Mouse (Mus musculus): ENCODE results near the gene Tesk2. TPM values are rescaled to one million over a fixed set of nuclear protein-coding genes. Genes with fewer than 3 reads are reported as not detected.
A peak's percentile ranks its signal among the peaks of the same experiment; 100 is the strongest.
"Not testable (repeated sequence)": the region's sequence is repeated elsewhere in the genome, so short reads cannot be mapped to it uniquely, and the experiment has no call there.

The Tesk2 gene
- polyA plus RNA-seq (2015; fragmentation: Nextera tagmentation; extraction: Ambion mirVana), result 7.7 and 8.3 TPM in 2 replicates

- H3K27ac ChIP-seq (replicated peaks), result peak within 1 kb of the TSS; percentile 68
- no peaks in the 10 kb centered on the region for H3K27me3 ChIP-seq
- H3K9ac ChIP-seq, result peak within 1 kb of the TSS; percentile 74
- WGBS, result under 1% methylated on average over 34 of the region's 34 CpGs
- H3K36me3 ChIP-seq, result no peaks in the 10 kb centered on the region
- H3K4me3 ChIP-seq (replicated peaks), result peak within 1 kb of the TSS; percentile 83
- H3K4me1 ChIP-seq, result peaks cover 11% of the 10 kb centered on the region
- peak; percentile 98 for ATAC-seq (ENCODE audit: insufficient number of reproducible peaks, low FRiP score, low TSS enrichment, low read depth)
- H3K4me2 ChIP-seq (replicated peaks), result peak within 1 kb of the TSS; percentile 89
- no peaks in the 10 kb centered on the region for H3K9me3 ChIP-seq (replicated peaks)
Measured at GRCm38 (mm10) chr4:116720343-116721097, at the start of gene Tesk2. Gene Tesk2 (plus strand): TSS chr4:116720948.

GRCm38 (mm10) chr4:116672785-116673184 lies 48.0 kb upstream of the Tesk2 start:
- H3K36me3 ChIP-seq, result no peaks in the 10 kb centered on the region
- H3K9me3 ChIP-seq (replicated peaks), result no peaks in the 10 kb centered on the region
- H3K9ac ChIP-seq, result no peak overlapping the region
- no peak overlapping the region for H3K27ac ChIP-seq (replicated peaks)
- H3K4me3 ChIP-seq (replicated peaks), result no peak overlapping the region
- H3K4me1 ChIP-seq, result no peaks in the 10 kb centered on the region
- no peak overlapping the region for H3K4me2 ChIP-seq (replicated peaks)
- 66% methylated on average over 2 of the region's 2 CpGs for WGBS
- no peaks in the 10 kb centered on the region for H3K27me3 ChIP-seq
- no peak for ATAC-seq (ENCODE audit: insufficient number of reproducible peaks, low FRiP score, low TSS enrichment, low read depth)

- not testable (repeated sequence) for H3K4me1 ChIP-seq; H3K27me3 ChIP-seq; H3K36me3 ChIP-seq; H3K4me3 ChIP-seq (replicated peaks); H3K9me3 ChIP-seq (replicated peaks); H3K27ac ChIP-seq (replicated peaks); H3K9ac ChIP-seq; ATAC-seq (ENCODE audit: insufficient number of reproducible peaks, low FRiP score, low TSS enrichment, low read depth); H3K4me2 ChIP-seq (replicated peaks)
- WGBS, result 90% methylated on average over 6 of the region's 6 CpGs
Measured at GRCm38 (mm10) chr4:116674761-116675160, 46.0 kb upstream of the Tesk2 start.

GRCm38 (mm10) chr4:116676027-116676426 lies 44.7 kb upstream of the Tesk2 start:
- 77% methylated on average over 3 of the region's 3 CpGs for WGBS
- no peak for ATAC-seq (ENCODE audit: insufficient number of reproducible peaks, low FRiP score, low TSS enrichment, low read depth)
- Histone ChIP-seq H3K4me2 (replicated peaks) (no peak overlapping the region), H3K4me3 (replicated peaks) (no peak overlapping the region), H3K9me3 (replicated peaks) (no peaks in the 10 kb centered on the region), H3K27me3 (no peaks in the 10 kb centered on the region), H3K9ac (no peak overlapping the region), H3K27ac (replicated peaks) (no peak overlapping the region), H3K4me1 (no peaks in the 10 kb centered on the region), H3K36me3 (no peaks in the 10 kb centered on the region)

GRCm38 (mm10) chr4:116677808-116678207 lies 42.9 kb upstream of the Tesk2 start:
- WGBS, result 67% methylated on average over 1 of the region's 1 CpGs
- Histone ChIP-seq H3K4me2 (replicated peaks) (no peak overlapping the region), H3K9me3 (replicated peaks) (no peaks in the 10 kb centered on the region)

GRCm38 (mm10) chr4:116679141-116679540 lies 41.6 kb upstream of the Tesk2 start:
- no peak overlapping the region for H3K4me2 ChIP-seq (replicated peaks)
- H3K36me3 ChIP-seq, result no peaks in the 10 kb centered on the region
- H3K9ac ChIP-seq, result no peak overlapping the region
- no peaks in the 10 kb centered on the region for H3K4me1 ChIP-seq
- no peak overlapping the region for H3K27ac ChIP-seq (replicated peaks)
- WGBS, result 53% methylated on average over 5 of the region's 5 CpGs
- no peaks in the 10 kb centered on the region for H3K9me3 ChIP-seq (replicated peaks)
- no peak overlapping the region for H3K4me3 ChIP-seq (replicated peaks)
- no peaks in the 10 kb centered on the region for H3K27me3 ChIP-seq
- no peak for ATAC-seq (ENCODE audit: insufficient number of reproducible peaks, low FRiP score, low TSS enrichment, low read depth)

More at GRCm38 (mm10) chr4:116677808-116678207, 42.9 kb upstream of the Tesk2 start:
- ATAC-seq (ENCODE audit: insufficient number of reproducible peaks, low FRiP score, low TSS enrichment, low read depth), result no peak
- Histone ChIP-seq H3K27me3 (no peaks in the 10 kb centered on the region), H3K36me3 (no peaks in the 10 kb centered on the region), H3K4me3 (replicated peaks) (no peak overlapping the region), H3K4me1 (no peaks in the 10 kb centered on the region), H3K9ac (no peak overlapping the region), H3K27ac (replicated peaks) (no peak overlapping the region)

- H3K9me3 ChIP-seq (replicated peaks); H3K36me3 ChIP-seq; H3K27ac ChIP-seq (replicated peaks); H3K4me2 ChIP-seq (replicated peaks); H3K4me1 ChIP-seq; ATAC-seq (ENCODE audit: insufficient number of reproducible peaks, low FRiP score, low TSS enrichment, low read depth); H3K4me3 ChIP-seq (replicated peaks); H3K27me3 ChIP-seq; H3K9ac ChIP-seq: not testable (repeated sequence)
- 87% methylated on average over 4 of the region's 4 CpGs for WGBS
Measured at GRCm38 (mm10) chr4:116680521-116680920, 40.2 kb upstream of the Tesk2 start.

GRCm38 (mm10) chr4:116683957-116684356 lies 36.8 kb upstream of the Tesk2 start:
- Histone ChIP-seq H3K27ac (replicated peaks) (no peak overlapping the region), H3K27me3 (no peaks in the 10 kb centered on the region), H3K4me3 (replicated peaks) (no peak overlapping the region), H3K4me2 (replicated peaks) (no peak overlapping the region), H3K9ac (no peak overlapping the region), H3K4me1 (peaks cover 19% of the 10 kb centered on the region), H3K36me3 (peaks cover 13% of the 10 kb centered on the region), H3K9me3 (replicated peaks) (no peaks in the 10 kb centered on the region)
- no peak for ATAC-seq (ENCODE audit: insufficient number of reproducible peaks, low FRiP score, low TSS enrichment, low read depth)
- 90% methylated on average over 4 of the region's 4 CpGs for WGBS

GRCm38 (mm10) chr4:116684665-116685064 lies 36.1 kb upstream of the Tesk2 start:
- peaks cover 19% of the 10 kb centered on the region for H3K4me1 ChIP-seq
- peak overlapping the region; percentile 99 for H3K27ac ChIP-seq (replicated peaks)
- no peak overlapping the region for H3K9ac ChIP-seq
- H3K27me3 ChIP-seq, result no peaks in the 10 kb centered on the region
- H3K36me3 ChIP-seq, result peaks cover 19% of the 10 kb centered on the region
- H3K4me2 ChIP-seq (replicated peaks), result peak overlapping the region; percentile 63
- ATAC-seq (ENCODE audit: insufficient number of reproducible peaks, low FRiP score, low TSS enrichment, low read depth), result no peak
- H3K9me3 ChIP-seq (replicated peaks), result no peaks in the 10 kb centered on the region
- H3K4me3 ChIP-seq (replicated peaks), result peak overlapping the region; percentile 87
- 56% methylated on average over 2 of the region's 2 CpGs for WGBS

- Histone ChIP-seq H3K9ac (peak within 1 kb of the TSS; percentile 69), H3K27me3 (no peaks in the 10 kb centered on the region), H3K27ac (replicated peaks) (peak within 1 kb of the TSS; percentile 99), H3K4me3 (replicated peaks) (peak within 1 kb of the TSS; percentile 87), H3K36me3 (peaks cover 24% of the 10 kb centered on the region), H3K4me1 (peaks cover 19% of the 10 kb centered on the region), H3K9me3 (replicated peaks) (no peaks in the 10 kb centered on the region), H3K4me2 (replicated peaks) (peak within 1 kb of the TSS; percentile 63)
- under 1% methylated on average over 56 of the region's 56 CpGs for WGBS
- peak; percentile 96 for ATAC-seq (ENCODE audit: insufficient number of reproducible peaks, low FRiP score, low TSS enrichment, low read depth)
Measured at GRCm38 (mm10) chr4:116685402-116686061, 35.2 kb upstream of the Tesk2 start, which contains the start of gene Prdx1. Gene Prdx1 (plus strand): TSS chr4:116685544.

GRCm38 (mm10) chr4:116687041-116687440 lies 33.7 kb upstream of the Tesk2 start:
- H3K9ac ChIP-seq, result 0 out of 2 replicates have a peak overlapping the region, but pooled peaks have one; percentile 69
- peaks cover 36% of the 10 kb centered on the region for H3K36me3 ChIP-seq
- H3K4me1 ChIP-seq, result peaks cover 19% of the 10 kb centered on the region
- WGBS, result 15% methylated on average over 1 of the region's 1 CpGs
- H3K4me3 ChIP-seq (replicated peaks), result peak overlapping the region; percentile 87
- no peaks in the 10 kb centered on the region for H3K9me3 ChIP-seq (replicated peaks)
- peak overlapping the region; percentile 63 for H3K4me2 ChIP-seq (replicated peaks)
- no peak overlapping the region for H3K27ac ChIP-seq (replicated peaks)
- H3K27me3 ChIP-seq, result no peaks in the 10 kb centered on the region
- no peak for ATAC-seq (ENCODE audit: insufficient number of reproducible peaks, low FRiP score, low TSS enrichment, low read depth)
